In the genomic region with DNA sequence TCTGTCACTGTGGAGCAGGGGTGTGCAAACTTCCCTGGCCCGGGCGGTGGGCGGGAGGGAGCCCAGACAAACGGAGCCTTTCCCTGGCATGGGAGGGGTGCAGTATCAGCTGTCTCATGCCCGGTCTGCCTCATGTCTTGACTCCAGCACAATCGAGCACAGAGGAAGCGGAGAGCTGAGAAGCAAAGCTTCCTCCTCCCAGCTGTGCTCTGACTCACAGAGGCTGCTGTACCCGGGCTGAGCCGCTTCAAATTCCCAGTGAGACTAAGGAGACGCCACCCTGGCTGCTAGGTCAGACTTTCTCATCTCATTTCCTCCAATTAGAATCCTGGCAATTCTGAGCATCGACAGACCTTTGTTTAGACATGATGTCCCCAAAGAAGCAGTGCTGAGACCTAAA, we compare ENCODE assay signal across 12 mouse cellular contexts. TPM values are rescaled to one million over a fixed set of nuclear protein-coding genes. Genes with fewer than 3 reads are reported as not detected.
DNase-seq lines count a peak whose midpoint lies in the region; ATAC-seq and TF ChIP-seq lines count a peak whose summit lies in the region.
"Had no signal": no experiment of that assay in that cellular context is flagged by ENCODE, and none has a peak within 500 bp of the region (broad histone marks: within the 10 kb centered on the region; RNA-seq: fewer than 3 reads in every experiment).

No protein-coding gene starts in this region.

- no peak overlapping the region for H3K4me3 ChIP-seq in testis, adult 2 months (ENCODE audit: control insufficient read depth, low read depth, low read length)
- H3K4me3 ChIP-seq in heart, embryonic 16.5 days (ENCODE audit: low read length): no peak overlapping the region
- H3K4me3 ChIP-seq in stomach, embryonic 16.5 days (replicated peaks; ENCODE audit: low read length): no peak overlapping the region
- no peak overlapping the region for H3K4me3 ChIP-seq in kidney, embryonic 14.5 days (ENCODE audit: low read length)
- H3K4me3 ChIP-seq: embryonic facial prominence, embryonic 13.5 days had no signal

- DNase-seq in heart, adult 11 months: peak; percentile 96
- DNase-seq in heart, adult 8-10 months (ENCODE audit: low spot score): no peak
- no peak for DNase-seq in testis, postnatal 14 days (ENCODE audit: low spot score)
- DNase-seq in lung, postnatal 4 days: no peak
- DNase-seq: cerebellum, adult 18-20 months; kidney, postnatal 25 days had no signal

- H3K9me3 ChIP-seq in heart, embryonic 16.5 days (replicated peaks; ENCODE audit: control insufficient read depth, low read length): no peaks in the 10 kb centered on the region
- H3K9me3 ChIP-seq in stomach, embryonic 16.5 days (replicated peaks; ENCODE audit: control insufficient read depth, low read length): no peaks in the 10 kb centered on the region
- no peaks in the 10 kb centered on the region for H3K9me3 ChIP-seq in kidney, embryonic 14.5 days (ENCODE audit: control insufficient read depth, low read length)
- H3K9me3 ChIP-seq: embryonic facial prominence, embryonic 13.5 days had no signal

- 33% methylated on average over 11 of the region's 11 CpGs for WGBS in heart, embryonic 16.5 days
- 32% methylated on average over 11 of the region's 11 CpGs for WGBS in stomach, embryonic 16.5 days
- WGBS in kidney, embryonic 14.5 days: 23% methylated on average over 11 of the region's 11 CpGs

- no peak for TF ChIP-seq CTCF in testis, adult 2 months (IDR thresholded peaks at IDR 0.05; ENCODE audit: control insufficient read depth, insufficient read depth, insufficient replicate concordance, low read depth, low read length)

- peak overlapping the region; percentile 37; the same call in 1 of the 2 replicates for H3K27ac ChIP-seq in testis, adult 2 months (ENCODE audit: control insufficient read depth, insufficient read depth, low read depth, low read length)
- H3K27ac ChIP-seq in heart, embryonic 16.5 days (ENCODE audit: low read length): peak overlapping the region; percentile 94
- H3K27ac ChIP-seq in stomach, embryonic 16.5 days (ENCODE audit: low read length): peak overlapping the region; percentile 39
- H3K27ac ChIP-seq in kidney, embryonic 14.5 days (ENCODE audit: low read depth, low read length): no peak overlapping the region
- H3K27ac ChIP-seq: embryonic facial prominence, embryonic 13.5 days had no signal

- TF ChIP-seq POLR2A in testis, adult 2 months (IDR thresholded peaks at IDR 0.05; ENCODE audit: control insufficient read depth, low read depth, low read length): no peak

- no peaks in the 10 kb centered on the region for H3K36me3 ChIP-seq in testis, adult 2 months (ENCODE audit: control insufficient read depth, insufficient read depth, low read length)
- no peaks in the 10 kb centered on the region for H3K36me3 ChIP-seq in heart, embryonic 16.5 days (ENCODE audit: control insufficient read depth, insufficient read depth)
- no peaks in the 10 kb centered on the region for H3K36me3 ChIP-seq in stomach, embryonic 16.5 days (ENCODE audit: control insufficient read depth, insufficient read depth, low read length)
- H3K36me3 ChIP-seq in kidney, embryonic 14.5 days (ENCODE audit: control insufficient read depth, insufficient read depth, low read length): no peaks in the 10 kb centered on the region
- H3K36me3 ChIP-seq: embryonic facial prominence, embryonic 13.5 days had no signal

- H3K9ac ChIP-seq in heart, embryonic 16.5 days (ENCODE audit: low read length): peak overlapping the region; percentile 49
- H3K9ac ChIP-seq in stomach, embryonic 16.5 days (ENCODE audit: low read length): peak overlapping the region; percentile 37; the same call in 1 of the 2 replicates
- H3K9ac ChIP-seq in kidney, embryonic 14.5 days (ENCODE audit: low read depth, low read length): no peak overlapping the region
- H3K9ac ChIP-seq: embryonic facial prominence, embryonic 13.5 days had no signal

- peaks cover 26% of the 10 kb centered on the region for H3K4me1 ChIP-seq in testis, adult 2 months (ENCODE audit: control insufficient read depth, insufficient read depth, low read length)
- H3K4me1 ChIP-seq in heart, embryonic 16.5 days (ENCODE audit: control insufficient read depth, insufficient read depth, low read length): peaks cover 78% of the 10 kb centered on the region
- peaks cover 44% of the 10 kb centered on the region for H3K4me1 ChIP-seq in stomach, embryonic 16.5 days (ENCODE audit: control insufficient read depth, insufficient read depth, low read length)
- peaks cover 31% of the 10 kb centered on the region for H3K4me1 ChIP-seq in kidney, embryonic 14.5 days (ENCODE audit: control insufficient read depth, insufficient read depth, low read length)

- H3K4me2 ChIP-seq in heart, embryonic 16.5 days (ENCODE audit: low read depth, low read length): no peak overlapping the region
- H3K4me2 ChIP-seq in stomach, embryonic 16.5 days (ENCODE audit: low read depth, low read length): peak overlapping the region; percentile 11; the same call in 1 of the 2 replicates
- no peak overlapping the region for H3K4me2 ChIP-seq in kidney, embryonic 14.5 days (replicated peaks; ENCODE audit: low read depth, low read length)
- H3K4me2 ChIP-seq: embryonic facial prominence, embryonic 13.5 days had no signal

- ATAC-seq in heart, embryonic 16.5 days (replicated peaks; ENCODE audit: extremely low read depth, insufficient read depth, low FRiP score): no peak
- no peak for ATAC-seq in stomach, embryonic 16.5 days (ENCODE audit: insufficient read depth, low FRiP score)
- ATAC-seq in kidney, embryonic 14.5 days (ENCODE audit: low FRiP score, low TSS enrichment): no peak

- no peaks in the 10 kb centered on the region for H3K27me3 ChIP-seq in testis, adult 2 months (ENCODE audit: control insufficient read depth, insufficient read depth, low read length)
- H3K27me3 ChIP-seq in heart, embryonic 16.5 days (ENCODE audit: control insufficient read depth, insufficient read depth, low read length): peaks cover 2% of the 10 kb centered on the region; the same call in 1 of the 2 replicates
- peaks cover 15% of the 10 kb centered on the region; the same call in 1 of the 2 replicates for H3K27me3 ChIP-seq in stomach, embryonic 16.5 days (ENCODE audit: control insufficient read depth, insufficient read depth, low read length)
- peaks cover 41% of the 10 kb centered on the region; the same call in 1 of the 2 replicates for H3K27me3 ChIP-seq in kidney, embryonic 14.5 days (ENCODE audit: control insufficient read depth, insufficient read depth, low read length)

RNA-seq across cellular contexts. Expression of a gene that starts 6.4 kb away (rescaled TPM):
- not detected for total RNA-seq in heart, adult 8-10 months (2022)
- polyA plus RNA-seq in testis, adult 2 months (2012; rRNA removed): 0.64 and 0.69 TPM in 2 replicates
- 6.8 TPM in 2 replicates for polyA plus RNA-seq in heart, embryonic 16.5 days (2015; fragmentation: Nextera tagmentation; extraction: Ambion mirVana)
- polyA plus RNA-seq in stomach, embryonic 16.5 days (2015; fragmentation: Nextera tagmentation; extraction: Ambion mirVana): 54.1 and 74.1 TPM in 2 replicates
- polyA plus RNA-seq in kidney, embryonic 14.5 days (2014; fragmentation: Nextera tagmentation; extraction: Ambion mirVana): 1.4 and 2.3 TPM in 2 replicates
- total RNA-seq: hematopoietic stem cell, adult 5-6 weeks had no signal
